Mouse (Mus musculus): Measurements from ENCODE around the gene Usp30.

GRCm38 (mm10) chr5:114030652-114031051 is 34.6 kb upstream of the Usp30 start:
- TF ChIP-seq CTCF (IDR thresholded peaks at IDR 0.05; ENCODE audit: control insufficient read depth, insufficient read depth, insufficient read length), result no peak
- TF ChIP-seq USF1 (IDR thresholded peaks at IDR 0.05; ENCODE audit: low read depth), result no peak
- TF ChIP-seq CEBPB (IDR thresholded peaks at IDR 0.05; ENCODE audit: low read depth), result no peak
- no peak for TF ChIP-seq MYOD1 (IDR thresholded peaks at IDR 0.05; ENCODE audit: control insufficient read depth, insufficient read length, low read depth)

All from C2C12 (cell line).